Mouse (Mus musculus): Measurements from ENCODE around the gene Tmem82.
A peak's percentile ranks its signal among the peaks of the same experiment; 100 is the strongest.

Gene Tmem82

GRCm38 (mm10) chr4:141641353-141641771, 22.9 kb upstream of the Tmem82 start:
- no peak for DNase-seq (ENCODE audit: low spot score)

GRCm38 (mm10) chr4:141639474-141639873, 21.0 kb upstream of the Tmem82 start:
- no peak for DNase-seq (ENCODE audit: low spot score)

- no peak for DNase-seq (ENCODE audit: low spot score)
Observed at GRCm38 (mm10) chr4:141636693-141637092, 18.3 kb upstream of the Tmem82 start.

GRCm38 (mm10) chr4:141635991-141636390, 17.6 kb upstream of the Tmem82 start:
- no peak for DNase-seq (ENCODE audit: low spot score)

- no peak for DNase-seq (ENCODE audit: low spot score)
Observed at GRCm38 (mm10) chr4:141632111-141632873, 13.9 kb upstream of the Tmem82 start.

- no peak for DNase-seq (ENCODE audit: low spot score)
Observed at GRCm38 (mm10) chr4:141631250-141631649, 12.8 kb upstream of the Tmem82 start.

- DNase-seq (ENCODE audit: low spot score): no peak
Observed at GRCm38 (mm10) chr4:141630021-141630420, 11.6 kb upstream of the Tmem82 start.

- no peak for DNase-seq (ENCODE audit: low spot score)
Observed at GRCm38 (mm10) chr4:141628661-141629060, 10.2 kb upstream of the Tmem82 start.

GRCm38 (mm10) chr4:141627502-141627901, 9.1 kb upstream of the Tmem82 start:
- DNase-seq (ENCODE audit: low spot score): no peak

- no peak for DNase-seq (ENCODE audit: low spot score)
Observed at GRCm38 (mm10) chr4:141625774-141626550, 7.5 kb upstream of the Tmem82 start.

GRCm38 (mm10) chr4:141624983-141625773, 6.7 kb upstream of the Tmem82 start:
- no peak for DNase-seq (ENCODE audit: low spot score)

- no peak for DNase-seq (ENCODE audit: low spot score)
Observed at GRCm38 (mm10) chr4:141624134-141624533, 5.7 kb upstream of the Tmem82 start.

- DNase-seq (ENCODE audit: low spot score): peak; percentile 9
Observed at GRCm38 (mm10) chr4:141623666-141624065, 5.2 kb upstream of the Tmem82 start, which contains the start of gene Slc25a34. Gene Slc25a34 (minus strand): TSS chr4:141623821.

- no peak for DNase-seq (ENCODE audit: low spot score)
Observed at GRCm38 (mm10) chr4:141623037-141623436, 4.6 kb upstream of the Tmem82 start.

- DNase-seq (ENCODE audit: low spot score): no peak
Observed at GRCm38 (mm10) chr4:141622580-141622979, 4.1 kb upstream of the Tmem82 start.

- DNase-seq (ENCODE audit: low spot score): no peak
Observed at GRCm38 (mm10) chr4:141622091-141622490, 3.7 kb upstream of the Tmem82 start.

- DNase-seq (ENCODE audit: low spot score): no peak
Observed at GRCm38 (mm10) chr4:141621297-141621696, 2.9 kb upstream of the Tmem82 start.

- DNase-seq (ENCODE audit: low spot score): no peak
Observed at GRCm38 (mm10) chr4:141619299-141619883, 958 bp upstream of the Tmem82 start.

GRCm38 (mm10) chr4:141617863-141618564, 419 bp downstream of the Tmem82 start:
- no peak for DNase-seq (ENCODE audit: low spot score)

GRCm38 (mm10) chr4:141617299-141617698, 1.1 kb downstream of the Tmem82 start:
- DNase-seq (ENCODE audit: low spot score): no peak

- DNase-seq (ENCODE audit: low spot score): no peak
Observed at GRCm38 (mm10) chr4:141616811-141617210, 1.6 kb downstream of the Tmem82 start.

Measured in urinary bladder, postnatal 10 days (tissue).